Mouse (Mus musculus): ENCODE results near the gene 4921501E09Rik. TPM values are rescaled to one million over a fixed set of nuclear protein-coding genes. Genes with fewer than 3 reads are reported as not detected.
"Not testable (repeated sequence)": the region's sequence is repeated elsewhere in the genome, so short reads cannot be mapped to it uniquely, and the experiment has no call there.

4921501E09Rik gene
- polyA plus RNA-seq, 1 experiment from 2014 or later: not detected

DNA sequence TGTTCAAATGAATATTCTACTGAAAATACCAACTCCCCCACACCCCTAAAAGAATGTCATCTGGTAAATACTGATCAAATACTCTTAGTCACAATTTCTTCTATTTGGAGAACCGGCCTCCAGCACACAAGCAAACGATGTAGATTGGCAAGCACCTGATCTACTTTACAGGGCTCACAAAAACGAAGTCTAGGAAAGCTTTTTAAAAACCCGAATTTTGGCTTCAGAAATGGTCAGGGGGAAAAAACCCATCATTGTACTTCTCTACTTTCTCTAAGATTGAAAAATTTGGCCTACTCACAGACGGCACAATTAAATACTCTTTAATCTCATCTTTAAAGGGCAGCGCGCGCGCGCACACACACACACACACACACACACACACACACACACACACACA is 35.5 kb downstream of the 4921501E09Rik start:
- DNase-seq (ENCODE audit: low spot score) (no peak), ATAC-seq (replicated peaks; ENCODE audit: low FRiP score) (no peak)
- peaks cover 1% of the 10 kb centered on the region for H3K36me3 ChIP-seq (ENCODE audit: control insufficient read depth, insufficient read depth, low read length)
- 0 out of 2 replicates have a peak, but pooled peaks cover 1% of the 10 kb centered on the region for H3K4me1 ChIP-seq (replicated peaks; ENCODE audit: control insufficient read depth, insufficient read depth, low read length)
- H3K9ac ChIP-seq (ENCODE audit: low read length): peak overlapping the region; percentile 73
- no peaks in the 10 kb centered on the region for H3K27me3 ChIP-seq (ENCODE audit: control insufficient read depth, insufficient read depth, low read length)
- peak overlapping the region; percentile 62 for H3K4me2 ChIP-seq (ENCODE audit: low read depth, low read length, severe bottlenecking)
- 10% methylated on average over 10 of the region's 10 CpGs for WGBS
- peaks cover 2% of the 10 kb centered on the region; the same call in 1 of the 2 replicates for H3K9me3 ChIP-seq (ENCODE audit: control insufficient read depth, low read length)
- H3K4me3 ChIP-seq (ENCODE audit: low read depth, low read length): peak overlapping the region; percentile 54
- no peak overlapping the region for H3K27ac ChIP-seq (ENCODE audit: low read depth, low read length)

DNA sequence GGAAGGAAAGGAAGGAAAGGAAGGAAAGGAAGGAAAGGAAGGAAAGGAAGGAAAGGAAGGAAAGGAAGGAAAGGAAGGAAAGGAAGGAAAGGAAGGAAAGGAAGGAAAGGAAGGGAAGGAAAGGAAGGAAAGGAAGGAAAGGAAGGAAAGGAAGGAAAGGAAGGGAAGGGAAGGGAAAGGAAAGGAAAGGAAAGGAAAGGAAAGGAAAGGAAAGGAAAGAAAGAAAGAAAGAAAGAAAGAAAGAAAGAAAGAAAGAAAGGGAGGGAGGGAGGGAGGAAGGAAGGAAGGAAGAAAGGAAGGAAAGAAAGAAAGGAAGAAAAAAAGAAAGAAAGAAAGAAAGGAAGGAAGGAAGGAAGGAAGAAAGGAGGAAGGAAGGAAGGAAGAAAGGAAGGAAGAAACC is 47.4 kb downstream of the 4921501E09Rik start:
- H3K4me1 ChIP-seq (replicated peaks; ENCODE audit: control insufficient read depth, insufficient read depth, low read length); H3K4me3 ChIP-seq (ENCODE audit: low read depth, low read length); ATAC-seq (replicated peaks; ENCODE audit: low FRiP score); H3K4me2 ChIP-seq (ENCODE audit: low read depth, low read length, severe bottlenecking); H3K27ac ChIP-seq (ENCODE audit: low read depth, low read length); H3K9ac ChIP-seq (ENCODE audit: low read length); H3K27me3 ChIP-seq (ENCODE audit: control insufficient read depth, insufficient read depth, low read length); DNase-seq (ENCODE audit: low spot score): not testable (repeated sequence)
- H3K36me3 ChIP-seq (ENCODE audit: control insufficient read depth, insufficient read depth, low read length): peaks cover 37% of the 10 kb centered on the region
- H3K9me3 ChIP-seq (ENCODE audit: control insufficient read depth, low read length): peaks cover 45% of the 10 kb centered on the region

Other genes with a start within 250 kb of the 4921501E09Rik start
- 17.9 and 20.3 TPM in 2 replicates for gene Zfp799, start 237.8 kb downstream of the 4921501E09Rik start, polyA plus RNA-seq (2014; fragmentation: Nextera tagmentation; extraction: Ambion mirVana)
- 9.0 and 10.1 TPM in 2 replicates for gene Zfp870, start 176.4 kb downstream of the 4921501E09Rik start, polyA plus RNA-seq (2014; fragmentation: Nextera tagmentation; extraction: Ambion mirVana)
- gene Cyp4f14, start 150.7 kb downstream of the 4921501E09Rik start, polyA plus RNA-seq (2014; fragmentation: Nextera tagmentation; extraction: Ambion mirVana): not detected in 2 replicates
- 3.3 and 4.0 TPM in 2 replicates for gene Cyp4f13, start 120.7 kb downstream of the 4921501E09Rik start, polyA plus RNA-seq (2014; fragmentation: Nextera tagmentation; extraction: Ambion mirVana)
- gene Zfp472, start 102.2 kb downstream of the 4921501E09Rik start, polyA plus RNA-seq (2014; fragmentation: Nextera tagmentation; extraction: Ambion mirVana): 13.6 and 14.6 TPM in 2 replicates
- gene Zfp952, start 74.9 kb downstream of the 4921501E09Rik start, polyA plus RNA-seq (2014; fragmentation: Nextera tagmentation; extraction: Ambion mirVana): 16.2 and 16.7 TPM in 2 replicates
- gene Zfp763, start 34.7 kb downstream of the 4921501E09Rik start, polyA plus RNA-seq (2014; fragmentation: Nextera tagmentation; extraction: Ambion mirVana): 20.4 and 23.2 TPM in 2 replicates
- gene Zfp563, start 21.3 kb upstream of the 4921501E09Rik start, polyA plus RNA-seq (2014; fragmentation: Nextera tagmentation; extraction: Ambion mirVana): 8.7 and 10.5 TPM in 2 replicates
- gene Morc2b, start 71.6 kb upstream of the 4921501E09Rik start, polyA plus RNA-seq (2014; fragmentation: Nextera tagmentation; extraction: Ambion mirVana): not detected in 2 replicates
- gene Olfr55, start 100.4 kb upstream of the 4921501E09Rik start, polyA plus RNA-seq (2014; fragmentation: Nextera tagmentation; extraction: Ambion mirVana): not detected in 2 replicates
- not detected in 2 replicates for gene Olfr239, start 123.2 kb upstream of the 4921501E09Rik start, polyA plus RNA-seq (2014; fragmentation: Nextera tagmentation; extraction: Ambion mirVana)
- not detected in 2 replicates for gene Olfr1564, start 153.6 kb upstream of the 4921501E09Rik start, polyA plus RNA-seq (2014; fragmentation: Nextera tagmentation; extraction: Ambion mirVana)
- gene Zfp955a, start 187.1 kb upstream of the 4921501E09Rik start, polyA plus RNA-seq (2014; fragmentation: Nextera tagmentation; extraction: Ambion mirVana): 19.8 and 20.9 TPM in 2 replicates
- 0.03 TPM in 1 of 2 replicates, not detected in the other for gene Olfr63, start 196.6 kb upstream of the 4921501E09Rik start, polyA plus RNA-seq (2014; fragmentation: Nextera tagmentation; extraction: Ambion mirVana)
- gene Zfp955b, start 221.5 kb upstream of the 4921501E09Rik start, polyA plus RNA-seq (2014; fragmentation: Nextera tagmentation; extraction: Ambion mirVana): 9.3 and 10.1 TPM in 2 replicates